Mouse (Mus musculus): Measurements from ENCODE around the gene Blnk.

DNA sequence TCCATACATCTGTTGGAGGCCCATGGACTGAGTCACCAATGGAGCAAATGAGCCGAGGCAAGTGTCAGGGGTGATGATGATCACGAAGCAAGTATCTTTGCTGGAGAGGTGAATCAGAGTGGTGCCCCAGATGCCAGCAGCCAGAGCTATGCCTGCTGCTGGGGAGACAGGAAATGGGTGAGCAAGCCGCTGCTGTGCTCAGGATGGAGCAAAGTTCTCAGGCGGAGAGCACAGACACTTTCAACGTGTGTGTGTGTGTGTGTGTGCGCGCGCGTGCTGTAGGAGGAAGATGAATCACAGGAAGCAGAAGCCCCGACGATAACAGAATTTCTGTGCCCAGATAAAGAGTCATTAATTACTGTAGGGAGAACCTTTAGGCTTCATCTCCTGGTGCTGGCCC lies 36.7 kb upstream of the Blnk start:
- no peak for TF ChIP-seq CTCF (IDR thresholded peaks at IDR 0.05; ENCODE audit: control insufficient read depth, insufficient read depth, insufficient replicate concordance, low read depth, low read length)
- no peak for TF ChIP-seq POLR2A (IDR thresholded peaks at IDR 0.05; ENCODE audit: control insufficient read depth, low read depth, low read length)
